Mouse (Mus musculus): Measurements from ENCODE around the gene Esp8.
"Not testable (repeated sequence)": the region's sequence is repeated elsewhere in the genome, so short reads cannot be mapped to it uniquely, and the experiment has no call there.

The Esp8 gene

GRCm38 (mm10) chr17:40519818-40520217 lies at the start of gene Esp8:
Gene Esp8 (plus strand): TSS chr17:40520022.
- DNase-seq (ENCODE audit: low spot score in 2 of 2): no peak

- DNase-seq (ENCODE audit: low spot score in 2 of 2): not testable (repeated sequence)
Observed at GRCm38 (mm10) chr17:40483566-40483965, 36.3 kb upstream of the Esp8 start.

- DNase-seq (ENCODE audit: low spot score in 2 of 2): not testable (repeated sequence)
Observed at GRCm38 (mm10) chr17:40495468-40496185, 24.2 kb upstream of the Esp8 start.

- no peak for DNase-seq (ENCODE audit: low spot score in 2 of 2)
Observed at GRCm38 (mm10) chr17:40529813-40530212, 10.0 kb downstream of the Esp8 start.

- DNase-seq (ENCODE audit: low spot score in 2 of 2): no peak
Observed at GRCm38 (mm10) chr17:40531147-40531546, 11.3 kb downstream of the Esp8 start.

GRCm38 (mm10) chr17:40547005-40547404 lies 27.2 kb downstream of the Esp8 start:
- DNase-seq (ENCODE audit: low spot score in 2 of 2): not testable (repeated sequence)

GRCm38 (mm10) chr17:40553470-40553869 lies 33.6 kb downstream of the Esp8 start:
- no peak for DNase-seq (ENCODE audit: low spot score in 2 of 2)

- no peak for DNase-seq (ENCODE audit: low spot score in 2 of 2)
Observed at GRCm38 (mm10) chr17:40561207-40561606, 41.4 kb downstream of the Esp8 start, which contains the start of gene Esp6. Gene Esp6 (plus strand): TSS chr17:40561507.
